Mouse (Mus musculus): ENCODE results near the gene 4921501E09Rik.
"Not testable (repeated sequence)": the region's sequence is repeated elsewhere in the genome, so short reads cannot be mapped to it uniquely, and the experiment has no call there.

The 4921501E09Rik gene

GRCm38 (mm10) chr17:33067958-33068357 is at the start of gene 4921501E09Rik:
4921501E09Rik (minus strand) TSS chr17:33068058.
- no peak for DNase-seq (ENCODE audit: low read depth)

- DNase-seq (ENCODE audit: low read depth) = no peak
These were observed 29.5 kb upstream of the 4921501E09Rik start for GRCm38 (mm10) chr17:33097396-33097795.

- DNase-seq (ENCODE audit: low read depth) = peak; percentile 87
These were observed 24.7 kb upstream of the 4921501E09Rik start for GRCm38 (mm10) chr17:33092391-33093193.

GRCm38 (mm10) chr17:33091630-33092029 is 23.8 kb upstream of the 4921501E09Rik start:
- no peak for DNase-seq (ENCODE audit: low read depth)

GRCm38 (mm10) chr17:33089220-33089949 is 21.5 kb upstream of the 4921501E09Rik start, which contains the start of gene Zfp563:
Zfp563 (plus strand) TSS chr17:33089310.
- peak; percentile 95 for DNase-seq (ENCODE audit: low read depth)

GRCm38 (mm10) chr17:33063001-33063400 is 4.9 kb downstream of the 4921501E09Rik start:
- DNase-seq (ENCODE audit: low read depth) = no peak

GRCm38 (mm10) chr17:33058791-33059190 is 9.1 kb downstream of the 4921501E09Rik start:
- peak; percentile 51 for DNase-seq (ENCODE audit: low read depth)

- peak; percentile 92 for DNase-seq (ENCODE audit: low read depth)
These were observed 34.7 kb downstream of the 4921501E09Rik start, which contains the start of gene Zfp763 for GRCm38 (mm10) chr17:33032900-33033891. Zfp763 (minus strand) TSS chr17:33033402.

GRCm38 (mm10) chr17:33032376-33032775 is 35.5 kb downstream of the 4921501E09Rik start:
- DNase-seq (ENCODE audit: low read depth) = peak; percentile 12

- DNase-seq (ENCODE audit: low read depth) = not testable (repeated sequence)
These were observed 47.4 kb downstream of the 4921501E09Rik start for GRCm38 (mm10) chr17:33020434-33020833.
